Mouse (Mus musculus) heart, embryonic 11.5 days (tissue): ENCODE measurements at regions not wholly inside any gene's neighbourhood (a gene's known extent, or its start where the extent isn't known, plus 50 kb on each side); places are given as distances from the start of the nearest gene placed in this dataset.

Experiments used
- ATAC-seq: fragments of 200-750 bp; cut with Nextera tagmentation; replicated peaks from 2 replicates; pipeline ENCODE4 v1.8.0; 2017; ENCODE audit warnings: moderate library complexity; ENCODE audit not compliant: insufficient number of reproducible peaks, low FRiP score, low TSS enrichment
- H3K27ac ChIP-seq: fragments of 300-500 bp; sonication (generic); 2 replicates; pipeline ENCODE4 v1.5.1; 2014; ENCODE audit warnings: mild to moderate bottlenecking, low read depth, low read length
- H3K27me3 ChIP-seq: fragments of 300-500 bp; sonication (generic); 2 replicates; pipeline ENCODE4 v1.6.1; 2014; ENCODE audit warnings: mild to moderate bottlenecking, low read length, mixed read lengths; ENCODE audit not compliant: control insufficient read depth, insufficient read depth
- H3K36me3 ChIP-seq: fragments of 300-500 bp; sonication (generic); 2 replicates; pipeline ENCODE4 v1.6.1; 2014; ENCODE audit warnings: mild to moderate bottlenecking, low read length, moderate library complexity, mixed read lengths; ENCODE audit not compliant: control insufficient read depth, insufficient read depth
- H3K4me1 ChIP-seq: fragments of 300-500 bp; sonication (generic); 2 replicates; pipeline ENCODE4 v1.6.1; 2014; ENCODE audit warnings: low read length; ENCODE audit not compliant: control insufficient read depth, insufficient read depth
- H3K4me2 ChIP-seq: fragments of 300-500 bp; sonication (generic); 2 replicates; pipeline ENCODE4 v1.6.1; 2014; ENCODE audit warnings: mild to moderate bottlenecking, moderate library complexity
- H3K4me3 ChIP-seq: fragments of 300-500 bp; sonication (generic); 2 replicates; pipeline ENCODE4 v1.5.1; 2014; ENCODE audit warnings: low read depth, low read length
- H3K9ac ChIP-seq: fragments of 300-500 bp; sonication (generic); 2 replicates; pipeline ENCODE4 v1.6.1; 2014; ENCODE audit warnings: mild to moderate bottlenecking, low read depth, low read length, moderate library complexity
- H3K9me3 ChIP-seq: fragments of 300-500 bp; sonication (generic); replicated peaks from 2 replicates; pipeline ENCODE4 v1.6.1; 2016; ENCODE audit warnings: low read length; ENCODE audit not compliant: control insufficient read depth
- WGBS: fragments of 180-500 bp; shearing (Covaris S2); extraction: QIAGEN DNeasy Blood & Tissue Kit; methylation state at CpG from one replicate; pipeline ENCODE4 v1.1.7; 2014; ENCODE audit not compliant: insufficient replicate concordance; 5-methylcytosine and 5-hydroxymethylcytosine counted together

GRCm38 (mm10) chr4:131694232-131694631 lies 143.9 kb downstream of the Ptpru start:
- ATAC-seq = no peak
- H3K4me1 ChIP-seq = no peaks in the 10 kb centered on the region

GRCm38 (mm10) chr4:131695941-131696912 lies 141.9 kb downstream of the Ptpru start:
- Histone ChIP-seq H3K9me3 (no peaks in the 10 kb centered on the region), H3K36me3 (no peaks in the 10 kb centered on the region), H3K27ac (no peak overlapping the region), H3K4me3 (no peak overlapping the region), H3K27me3 (no peaks in the 10 kb centered on the region), H3K4me1 (no peaks in the 10 kb centered on the region), H3K4me2 (no peak overlapping the region), H3K9ac (no peak overlapping the region)
- WGBS = 65% methylated on average over 26 of the region's 26 CpGs
- no peak for ATAC-seq

More at GRCm38 (mm10) chr4:131694232-131694631, 143.9 kb downstream of the Ptpru start:
- 5% methylated on average over 5 of the region's 5 CpGs for WGBS
- Histone ChIP-seq H3K36me3 (no peaks in the 10 kb centered on the region), H3K4me3 (no peak overlapping the region), H3K9me3 (no peaks in the 10 kb centered on the region), H3K4me2 (no peak overlapping the region), H3K27ac (no peak overlapping the region), H3K9ac (no peak overlapping the region), H3K27me3 (no peaks in the 10 kb centered on the region)
